Mouse (Mus musculus) forebrain, postnatal 0 days (tissue): Measurements from ENCODE around the gene Nod1. TPM values are rescaled to one million over a fixed set of nuclear protein-coding genes. Genes with fewer than 3 reads are reported as not detected.

ENCODE experiments used
- ATAC-seq: fragments of 200-750 bp; cut with Nextera tagmentation; 2 replicates; pipeline ENCODE4 v1.8.0; 2017; ENCODE audit warnings: mild to moderate bottlenecking, moderate library complexity
- DNase-seq: peaks from one replicate; pipeline ENCODE4 v3.0.0-alpha.2; 2015
- H3K27ac ChIP-seq: fragments of 300-500 bp; sonication (generic); 2 replicates; pipeline ENCODE4 v1.5.1; 2014; ENCODE audit warnings: low read depth, mild to moderate bottlenecking, antibody characterized with exemption, low read length, moderate library complexity, mixed read lengths
- H3K27me3 ChIP-seq: fragments of 300-500 bp; sonication (generic); 2 replicates; pipeline ENCODE4 v1.6.1; 2014; ENCODE audit warnings: mild to moderate bottlenecking, low read length, mixed read lengths; ENCODE audit not compliant: insufficient read depth
- H3K36me3 ChIP-seq: fragments of 300-500 bp; sonication (generic); 2 replicates; pipeline ENCODE4 v1.6.1; 2014; ENCODE audit warnings: mild to moderate bottlenecking, moderate library complexity; ENCODE audit not compliant: insufficient read depth
- H3K4me1 ChIP-seq: fragments of 300-500 bp; sonication (generic); 2 replicates; pipeline ENCODE4 v1.6.1; 2014; ENCODE audit warnings: antibody characterized with exemption; ENCODE audit not compliant: insufficient read depth
- H3K4me2 ChIP-seq: fragments of 300-500 bp; sonication (generic); 2 replicates; pipeline ENCODE4 v1.6.1; 2014; ENCODE audit warnings: low read depth, mild to moderate bottlenecking, moderate library complexity
- H3K4me3 ChIP-seq: fragments of 300-500 bp; sonication (generic); 2 replicates; pipeline ENCODE4 v1.5.1; 2014; ENCODE audit warnings: low read depth, low read length, mixed read lengths
- H3K9ac ChIP-seq: fragments of 300-500 bp; sonication (generic); 2 replicates; pipeline ENCODE4 v1.6.1; 2014; ENCODE audit warnings: mild to moderate bottlenecking
- H3K9me3 ChIP-seq: fragments of 300-500 bp; sonication (generic); 2 replicates; pipeline ENCODE4 v1.6.1; 2016; ENCODE audit warnings: low read length
- CTCF ChIP-seq: sonication (generic); IDR thresholded peaks from 2 replicates; pipeline ENCODE4 v1.5.1; 2016; ENCODE audit warnings: antibody characterized with exemption, control low read depth, low read depth
- WGBS: fragments of 180-500 bp; shearing (Covaris S2); extraction: QIAGEN DNeasy Blood & Tissue Kit; methylation state at CpG from one replicate; pipeline ENCODE4 v1.1.7; 2014; 5-methylcytosine and 5-hydroxymethylcytosine counted together
- polyA plus RNA-seq: library from polyadenylated mRNA; unstranded; fragments of >200 nt; fragmentation: Nextera tagmentation; extraction: Ambion mirVana; gene quantifications from 2 replicates; pipeline ENCODE4 v1.2.1, GENCODE M21; 2015
- total RNA-seq: library from RNA; depleted of rRNA; stranded (reverse); fragments of >200 nt; gene quantifications from 2 replicates; pipeline ENCODE4 v1.2.3, GENCODE M21; 2014

The Nod1 gene
- total and polyA plus RNA-seq, 2 experiments from 2014 or later, result 1.8 to 2.0 TPM

GRCm38 (mm10) chr6:54900256-54900655 is 72.2 kb downstream of the Nod1 start:
- Histone ChIP-seq H3K4me1 (no peaks in the 10 kb centered on the region; the same call in 1 of the 2 replicates), H3K36me3 (no peaks in the 10 kb centered on the region), H3K27ac (no peak overlapping the region), H3K4me3 (no peak overlapping the region), H3K9ac (no peak overlapping the region), H3K27me3 (no peaks in the 10 kb centered on the region), H3K4me2 (no peak overlapping the region), H3K9me3 (no peaks in the 10 kb centered on the region)
- DNase-seq (no peak), ATAC-seq (peak; percentile 71)
- 61% methylated on average over 2 of the region's 2 CpGs for WGBS
- no peak for TF ChIP-seq CTCF

- Histone ChIP-seq H3K9ac (no peak overlapping the region), H3K4me3 (no peak overlapping the region), H3K27me3 (no peaks in the 10 kb centered on the region), H3K4me2 (no peak overlapping the region), H3K9me3 (no peaks in the 10 kb centered on the region), H3K4me1 (no peaks in the 10 kb centered on the region), H3K36me3 (no peaks in the 10 kb centered on the region), H3K27ac (no peak overlapping the region)
- ATAC-seq (peak; percentile 45; the same call in 1 of the 2 replicates), DNase-seq (no peak)
- no peak for TF ChIP-seq CTCF
- 82% methylated on average over 3 of the region's 3 CpGs for WGBS
These were observed 81.0 kb downstream of the Nod1 start for GRCm38 (mm10) chr6:54891384-54891783.

GRCm38 (mm10) chr6:54890221-54890620 is 82.2 kb downstream of the Nod1 start:
- Histone ChIP-seq H3K4me1 (no peaks in the 10 kb centered on the region), H3K9me3 (no peaks in the 10 kb centered on the region), H3K9ac (no peak overlapping the region), H3K27ac (no peak overlapping the region), H3K4me2 (no peak overlapping the region), H3K36me3 (no peaks in the 10 kb centered on the region; the same call in 1 of the 2 replicates), H3K4me3 (no peak overlapping the region), H3K27me3 (no peaks in the 10 kb centered on the region)
- ATAC-seq, result no peak
- 47% methylated on average over 9 of the region's 9 CpGs for WGBS
- no peak for DNase-seq
- TF ChIP-seq CTCF, result no peak

GRCm38 (mm10) chr6:54886195-54886594 is 86.2 kb downstream of the Nod1 start:
- WGBS, result 61% methylated on average over 7 of the region's 7 CpGs
- no peak overlapping the region for H3K4me2 ChIP-seq
- H3K27ac ChIP-seq, result no peak overlapping the region
- ATAC-seq (no peak), DNase-seq (no peak)
- TF ChIP-seq CTCF, result no peak
- H3K4me3 ChIP-seq, result no peak overlapping the region
- H3K9ac ChIP-seq, result no peak overlapping the region
- H3K4me1 ChIP-seq, result no peaks in the 10 kb centered on the region
- no peaks in the 10 kb centered on the region; the same call in 1 of the 2 replicates for H3K36me3 ChIP-seq
- H3K9me3 ChIP-seq, result no peaks in the 10 kb centered on the region
- no peaks in the 10 kb centered on the region for H3K27me3 ChIP-seq

- WGBS, result 71% methylated on average over 2 of the region's 2 CpGs
- Histone ChIP-seq H3K27ac (no peak overlapping the region), H3K4me2 (no peak overlapping the region), H3K9me3 (no peaks in the 10 kb centered on the region), H3K9ac (no peak overlapping the region), H3K4me3 (no peak overlapping the region), H3K27me3 (no peaks in the 10 kb centered on the region), H3K36me3 (no peaks in the 10 kb centered on the region; the same call in 1 of the 2 replicates), H3K4me1 (no peaks in the 10 kb centered on the region)
- TF ChIP-seq CTCF, result no peak
- ATAC-seq (no peak), DNase-seq (no peak)
These were observed 89.0 kb downstream of the Nod1 start for GRCm38 (mm10) chr6:54883424-54883823.

GRCm38 (mm10) chr6:54880086-54880485 is 92.3 kb downstream of the Nod1 start:
- no peak overlapping the region for H3K4me2 ChIP-seq
- H3K27me3 ChIP-seq, result no peaks in the 10 kb centered on the region
- 91% methylated on average over 4 of the region's 4 CpGs for WGBS
- no peak for TF ChIP-seq CTCF
- H3K9me3 ChIP-seq, result no peaks in the 10 kb centered on the region
- H3K9ac ChIP-seq, result no peak overlapping the region
- no peak overlapping the region for H3K27ac ChIP-seq
- no peaks in the 10 kb centered on the region for H3K36me3 ChIP-seq
- ATAC-seq (no peak), DNase-seq (no peak)
- no peak overlapping the region for H3K4me3 ChIP-seq
- H3K4me1 ChIP-seq, result no peaks in the 10 kb centered on the region

GRCm38 (mm10) chr6:54878546-54878945 is 93.9 kb downstream of the Nod1 start:
- TF ChIP-seq CTCF, result no peak
- Histone ChIP-seq H3K27me3 (no peaks in the 10 kb centered on the region), H3K9me3 (no peaks in the 10 kb centered on the region), H3K36me3 (no peaks in the 10 kb centered on the region), H3K4me1 (no peaks in the 10 kb centered on the region), H3K4me2 (no peak overlapping the region), H3K4me3 (no peak overlapping the region), H3K9ac (no peak overlapping the region), H3K27ac (no peak overlapping the region)
- DNase-seq (no peak), ATAC-seq (no peak)

GRCm38 (mm10) chr6:54877651-54878050 is 94.8 kb downstream of the Nod1 start:
- H3K4me3 ChIP-seq, result no peak overlapping the region
- no peaks in the 10 kb centered on the region for H3K36me3 ChIP-seq
- no peaks in the 10 kb centered on the region for H3K9me3 ChIP-seq
- ATAC-seq (no peak), DNase-seq (no peak)
- H3K9ac ChIP-seq, result no peak overlapping the region
- H3K4me1 ChIP-seq, result no peaks in the 10 kb centered on the region
- no peak overlapping the region for H3K27ac ChIP-seq
- no peaks in the 10 kb centered on the region for H3K27me3 ChIP-seq
- 73% methylated on average over 3 of the region's 3 CpGs for WGBS
- no peak for TF ChIP-seq CTCF
- no peak overlapping the region for H3K4me2 ChIP-seq
